Mouse (Mus musculus): Measurements from ENCODE around the gene Srsf4. TPM values are rescaled to one million over a fixed set of nuclear protein-coding genes. Genes with fewer than 3 reads are reported as not detected.

Srsf4 gene
- polyA plus RNA-seq (2021; fragmentation: Nextera tagmentation): 39.5 and 47.1 TPM in 2 replicates
- long read RNA-seq, experiment 1, transcript Srsf4-202 (6 exons, 2,257 nt): major isoform, 270 of 340 reads
- long read RNA-seq, experiment 1, partial matches to known transcripts: 15 of 340 reads
- long read RNA-seq, experiment 1, other reads (novel, unspliced or antisense): 54 of 340 reads
- long read RNA-seq, experiment 2, transcript Srsf4-202 (6 exons, 2,257 nt): major isoform, 42 of 59 reads
- long read RNA-seq, experiment 2, partial matches to known transcripts: 4 of 59 reads
- long read RNA-seq, experiment 2, other reads (novel, unspliced or antisense): 13 of 59 reads

GRCm38 (mm10) chr4:131873293-131874168 lies at the start of gene Srsf4:
Srsf4 (plus strand) TSS chr4:131873617.

GRCm38 (mm10) chr4:131837872-131838524 lies 35.4 kb upstream of the Srsf4 start, which contains the start of gene Ptpru:
Ptpru (minus strand) TSS chr4:131838288.

GRCm38 (mm10) chr4:131843290-131843743 lies 30.1 kb upstream of the Srsf4 start, which contains the start of gene Mecr:
Mecr (plus strand) TSS chr4:131843470.

GRCm38 (mm10) chr4:131921461-131922346 lies 48.3 kb downstream of the Srsf4 start, which contains the start of gene Tmem200b:
Tmem200b (plus strand) TSS chr4:131921771.

Other genes with a start within 250 kb of the Srsf4 start
- gene Ptpru, start 35.3 kb upstream of the Srsf4 start, polyA plus RNA-seq (2021; fragmentation: Nextera tagmentation): 8.2 and 9.9 TPM in 2 replicates
- gene Mecr, start 30.1 kb upstream of the Srsf4 start, polyA plus RNA-seq (2021; fragmentation: Nextera tagmentation): 19.2 and 21.5 TPM in 2 replicates
- gene Tmem200b, start 48.2 kb downstream of the Srsf4 start, polyA plus RNA-seq (2021; fragmentation: Nextera tagmentation): 2.1 and 8.7 TPM in 2 replicates
- 0.13 and 0.21 TPM in 2 replicates for gene Gm10300, start 201.1 kb downstream of the Srsf4 start, polyA plus RNA-seq (2021; fragmentation: Nextera tagmentation)
- gene Epb41, start 201.7 kb downstream of the Srsf4 start, polyA plus RNA-seq (2021; fragmentation: Nextera tagmentation): 5.7 and 7.3 TPM in 2 replicates